Mouse (Mus musculus) spleen, postnatal 14 days (tissue): ENCODE data around the gene E130116L18Rik.
"Not testable (repeated sequence)": the region's sequence is repeated elsewhere in the genome, so short reads cannot be mapped to it uniquely, and the experiment has no call there.

Source experiments
- DNase-seq, 2 experiments: peaks; one replicate each; pipeline ENCODE4 v3.0.0; 2021 to 2022; ENCODE audit warnings: low spot score in 2 of 2

The E130116L18Rik gene

GRCm38 (mm10) chr5:25222752-25223702 lies at the start of gene E130116L18Rik:
E130116L18Rik (minus strand) TSS chr5:25223153.
- DNase-seq, result peak; percentile 59 to 76

DNA sequence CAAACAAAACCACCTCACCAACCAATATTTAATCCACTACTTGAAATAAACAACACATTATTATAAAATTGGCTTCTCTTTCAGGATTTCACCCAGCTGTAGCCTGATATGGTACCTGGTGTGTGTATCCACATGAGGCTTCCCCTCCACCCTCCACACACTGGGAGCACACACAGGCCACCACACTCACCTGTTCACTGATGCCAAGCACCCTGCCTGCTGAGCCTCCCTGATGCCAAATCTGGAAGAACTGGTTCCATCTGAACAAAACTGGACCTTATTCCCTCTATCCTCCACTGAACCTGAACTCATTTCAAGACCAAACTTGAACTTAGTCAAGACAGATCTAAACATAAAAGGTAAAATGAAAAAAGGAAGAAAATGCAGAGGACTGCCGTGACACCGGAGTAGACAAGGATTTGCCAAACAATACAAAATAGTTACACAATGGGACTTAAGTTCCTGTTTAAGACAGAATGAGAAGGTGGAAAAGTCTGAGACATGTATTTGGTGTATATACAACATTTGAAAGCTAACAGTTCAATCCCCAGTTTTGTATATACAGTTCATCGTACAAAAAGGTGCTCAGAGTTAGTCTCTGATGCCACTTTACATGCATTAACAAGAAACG lies 45.4 kb upstream of the E130116L18Rik start:
- DNase-seq, result no peak

DNA sequence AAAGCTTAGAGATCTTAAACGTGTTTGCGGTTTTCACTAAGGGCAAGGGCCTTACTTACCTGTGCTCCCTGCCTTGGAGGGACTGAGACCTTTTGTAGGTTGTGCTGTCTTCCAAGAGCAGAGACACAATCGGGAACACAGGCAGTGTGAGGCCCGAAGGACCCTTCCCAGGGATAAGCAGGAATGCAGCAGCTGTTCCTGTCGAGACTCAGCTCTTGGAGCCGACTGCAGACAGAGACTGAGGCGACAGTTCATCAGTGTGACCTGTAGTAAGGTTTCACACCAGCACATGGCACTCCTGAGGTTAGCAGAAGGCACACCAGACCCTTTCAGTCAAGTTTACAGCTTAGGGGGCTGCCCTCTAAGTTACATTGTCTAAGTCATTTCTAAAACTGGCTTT lies 39.3 kb upstream of the E130116L18Rik start:
- DNase-seq, result no peak

GRCm38 (mm10) chr5:25261452-25261851 lies 38.5 kb upstream of the E130116L18Rik start:
- DNase-seq, result no peak

DNA sequence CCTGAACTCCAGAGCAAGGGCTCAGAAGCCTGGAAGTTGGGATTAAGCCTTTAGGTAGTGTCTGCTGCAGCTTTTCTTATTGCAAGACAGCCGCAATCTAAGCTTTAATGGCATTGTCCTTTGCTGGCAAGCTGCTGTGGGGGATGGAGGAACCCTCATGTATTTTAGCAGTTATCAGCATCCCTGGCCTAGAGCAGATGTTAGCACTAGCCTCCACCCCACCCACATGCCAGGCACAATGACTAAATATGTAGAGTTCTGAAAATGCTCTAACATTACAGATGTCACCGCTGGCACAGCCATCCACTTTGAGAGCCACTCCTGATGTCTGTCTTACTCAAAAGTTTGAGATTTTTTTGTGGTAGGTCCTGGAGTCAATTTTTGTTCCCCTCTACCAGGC lies 33.7 kb upstream of the E130116L18Rik start:
- DNase-seq, result no peak

DNA sequence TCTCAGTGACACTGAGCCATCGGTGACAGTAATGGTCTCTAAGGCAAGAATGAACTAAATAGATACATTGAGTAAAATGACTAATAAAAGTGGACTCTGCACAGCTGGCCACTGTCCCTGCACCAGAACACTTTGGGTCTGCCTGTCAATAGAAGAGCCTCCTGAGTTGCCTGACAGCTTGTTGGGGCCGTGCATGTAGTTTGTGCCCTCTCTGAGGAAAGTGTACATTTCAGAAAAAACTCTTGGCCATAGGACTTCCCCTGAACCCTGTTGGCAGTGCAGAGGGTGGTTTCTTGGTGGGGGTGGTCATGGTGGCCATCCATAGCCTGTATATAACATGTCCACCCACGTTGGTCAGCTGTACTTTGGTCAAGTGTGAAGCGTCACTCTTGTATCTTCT lies 31.5 kb upstream of the E130116L18Rik start:
- DNase-seq, result no peak

DNA sequence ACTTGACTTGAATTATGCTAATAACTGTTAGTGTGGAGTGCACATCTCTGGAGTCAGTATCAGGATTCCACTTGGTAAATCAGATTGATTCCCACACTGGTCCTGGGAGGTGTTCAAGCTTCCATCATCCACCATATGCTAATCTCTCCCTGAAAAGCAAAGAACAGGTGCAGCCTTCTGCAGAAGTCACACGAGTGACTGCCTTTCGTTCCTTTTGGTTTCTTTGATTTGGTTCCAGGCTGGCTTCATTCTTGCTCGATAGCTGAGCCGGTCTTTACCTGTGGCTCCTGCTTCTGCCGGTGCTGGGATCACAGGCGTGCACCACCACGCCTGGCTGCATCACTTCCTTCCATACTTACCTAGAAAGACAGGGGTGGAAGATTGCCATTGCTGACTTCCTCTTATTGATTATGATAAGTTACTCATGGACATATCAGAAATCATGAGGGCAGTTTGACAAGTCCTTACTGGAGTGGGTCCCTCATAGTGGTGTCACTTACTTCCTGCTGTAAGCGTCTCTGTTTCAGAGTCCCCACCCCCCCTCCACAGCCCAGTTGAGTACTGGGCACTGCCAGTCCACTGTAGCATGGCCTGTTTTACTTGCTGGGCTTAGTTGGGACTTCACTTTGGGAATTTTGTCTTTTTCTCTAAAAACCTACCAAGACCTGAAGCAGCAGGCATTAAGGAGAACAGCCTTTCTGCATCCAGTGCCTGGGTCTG lies 30.0 kb upstream of the E130116L18Rik start:
- no peak for DNase-seq

- DNase-seq, result no peak
Measured at GRCm38 (mm10) chr5:25252423-25252822, 29.5 kb upstream of the E130116L18Rik start.

GRCm38 (mm10) chr5:25247036-25247435 lies 24.1 kb upstream of the E130116L18Rik start:
- no peak for DNase-seq

DNA sequence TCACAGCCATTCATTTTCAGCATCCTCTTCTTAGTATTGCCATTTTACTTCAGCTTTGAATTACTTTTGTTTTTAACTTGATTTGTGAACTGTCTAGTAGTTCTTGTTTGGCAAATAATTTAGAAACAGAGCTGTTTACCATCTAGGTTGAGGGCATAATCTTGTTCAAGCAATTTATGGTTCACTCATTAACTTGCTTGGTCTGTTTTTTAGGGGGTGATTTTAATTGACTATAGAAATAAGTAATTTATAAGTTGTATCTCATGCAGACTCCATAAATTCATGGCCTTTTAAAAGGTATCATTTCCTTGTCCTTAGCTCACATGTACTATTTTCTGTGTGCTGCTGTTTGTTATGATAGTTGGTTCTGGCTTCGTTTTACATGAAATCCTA lies 23.5 kb upstream of the E130116L18Rik start:
- DNase-seq, result no peak

DNA sequence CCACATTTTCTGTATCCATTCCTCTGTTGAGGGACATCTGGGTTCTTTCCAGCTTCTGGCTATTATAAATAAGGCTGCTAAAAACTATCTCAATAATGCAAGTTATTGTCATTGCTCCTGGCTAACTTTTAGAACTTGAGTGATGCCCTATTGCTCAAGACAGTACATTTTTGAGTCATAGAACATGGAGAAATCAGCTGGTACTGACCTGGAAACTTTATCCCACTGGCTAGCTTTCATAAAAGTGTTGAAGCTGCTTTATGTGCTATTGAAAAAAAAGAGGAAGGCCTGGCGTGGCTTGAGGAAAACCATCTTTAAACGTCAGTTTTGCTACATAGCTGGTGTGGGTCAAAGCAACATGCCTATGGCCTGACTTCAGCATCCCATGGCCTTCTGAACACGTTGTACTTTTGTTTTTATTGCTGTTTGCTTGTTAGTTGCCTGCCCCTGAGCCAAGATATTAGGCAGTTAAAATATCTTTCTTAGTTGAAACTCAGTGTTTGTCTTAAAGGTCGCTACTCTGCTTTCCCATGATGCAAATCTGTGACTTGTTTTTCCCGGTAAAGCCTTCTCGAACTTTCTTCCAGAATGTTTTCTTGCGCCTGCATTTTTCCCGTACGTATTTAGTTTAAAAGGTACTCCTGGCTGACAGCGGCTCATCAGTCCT lies 23.0 kb upstream of the E130116L18Rik start:
- no peak for DNase-seq

GRCm38 (mm10) chr5:25243101-25243500 lies 20.1 kb upstream of the E130116L18Rik start:
- DNase-seq, result no peak

- DNase-seq, result not testable (repeated sequence)
Measured at GRCm38 (mm10) chr5:25224377-25224776, 1.4 kb upstream of the E130116L18Rik start.

DNA sequence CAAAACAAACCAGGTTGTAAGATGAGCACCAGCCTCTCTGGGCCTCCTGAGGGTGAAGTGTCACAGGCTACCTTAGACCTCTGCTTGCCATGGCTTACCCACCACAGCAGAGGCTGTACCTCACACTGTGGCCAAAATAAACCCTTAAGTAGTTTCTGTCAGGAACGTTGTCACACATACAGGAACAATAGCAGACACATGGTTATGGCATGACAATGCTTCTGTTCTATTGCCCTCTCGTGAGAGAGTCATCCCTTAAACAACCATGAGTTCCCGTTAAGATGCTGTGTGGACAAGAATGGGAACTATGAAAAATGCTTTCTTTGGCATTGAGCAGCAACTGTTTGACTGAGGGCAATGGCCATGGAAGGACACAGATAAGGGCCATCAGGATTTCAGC lies 1.3 kb downstream of the E130116L18Rik start, which contains the start of gene Galnt11:
TSS of gene Galnt11 (plus strand) at position 301 of the 400 bp plus-strand sequence.
- DNase-seq, result no peak

DNA sequence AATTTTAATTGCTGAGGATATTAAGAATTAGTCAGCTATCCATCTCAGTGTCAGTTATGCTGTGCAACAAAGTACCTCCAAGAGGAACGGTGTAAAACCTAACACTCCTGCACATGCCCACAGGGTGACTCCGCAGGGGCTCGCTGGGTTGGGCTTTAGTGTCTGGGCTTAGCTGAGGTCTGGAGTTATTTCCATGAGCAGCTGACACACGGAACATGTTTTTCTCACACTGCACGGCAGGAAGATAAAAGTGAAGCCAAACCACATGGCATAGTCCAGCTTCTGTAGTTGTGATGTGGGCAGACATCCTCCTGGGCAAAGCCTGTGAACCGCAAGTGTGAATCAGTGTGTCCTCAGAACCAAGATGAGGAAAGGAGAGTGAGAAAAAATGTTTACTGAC lies 7.9 kb downstream of the E130116L18Rik start:
- no peak for DNase-seq

DNA sequence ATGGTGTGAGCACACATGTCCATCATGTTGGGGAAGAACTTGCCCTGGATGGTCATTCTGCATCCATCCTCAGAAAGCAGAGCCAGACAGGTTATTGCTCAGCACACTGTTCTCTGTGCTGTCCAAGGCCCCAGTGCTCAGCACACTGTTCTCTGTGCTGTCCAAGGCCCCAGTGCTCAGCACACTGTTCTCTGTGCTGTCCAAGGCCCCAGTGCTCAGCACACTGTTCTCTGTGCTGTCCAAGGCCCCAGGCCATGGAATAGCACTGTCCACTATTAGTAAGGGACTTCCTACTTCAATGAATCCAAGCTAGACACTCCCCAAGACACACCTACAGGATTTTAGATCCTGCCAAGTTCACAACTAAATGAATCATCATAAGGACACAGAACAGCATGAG lies 9.7 kb downstream of the E130116L18Rik start:
- not testable (repeated sequence) for DNase-seq

DNA sequence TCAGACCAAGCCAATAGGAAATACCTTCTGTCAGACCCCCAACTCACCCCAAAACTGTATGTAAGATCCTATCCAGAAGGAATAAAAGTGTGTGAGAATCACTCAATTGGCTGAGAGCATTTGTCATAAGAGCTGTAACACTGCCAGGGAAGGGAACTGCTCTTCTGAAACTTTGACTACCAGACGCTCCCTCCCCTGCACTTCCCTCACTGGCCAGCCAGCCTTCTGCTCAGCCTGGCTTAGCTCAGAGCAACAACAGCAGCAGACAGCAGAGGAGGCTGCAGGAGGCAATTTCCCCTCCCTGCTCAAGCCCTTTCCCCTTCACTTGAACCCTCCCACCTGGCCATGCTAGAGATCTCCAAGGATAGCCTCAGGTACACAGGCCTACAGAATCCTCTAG lies 11.1 kb downstream of the E130116L18Rik start:
- DNase-seq, result no peak

DNA sequence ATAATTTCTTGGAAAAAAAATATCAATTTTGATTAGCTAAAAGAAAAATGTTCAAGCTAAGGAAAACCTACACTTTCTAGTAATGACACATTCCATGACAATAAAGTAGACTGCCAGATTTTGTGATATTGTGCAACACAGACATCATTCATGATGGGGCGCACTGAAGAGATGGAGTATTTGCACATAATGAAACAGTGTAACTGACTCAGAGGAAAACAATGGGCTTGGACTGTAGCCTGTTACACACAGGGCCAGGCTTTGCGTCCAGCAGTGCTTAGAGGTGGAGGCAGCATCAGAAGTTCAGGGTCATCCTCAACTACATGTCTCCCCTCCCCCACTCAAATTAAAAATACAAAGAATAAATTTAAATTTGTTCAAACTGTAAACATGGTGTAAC lies 32.4 kb downstream of the E130116L18Rik start:
- no peak for DNase-seq

GRCm38 (mm10) chr5:25188802-25189201 lies 34.2 kb downstream of the E130116L18Rik start:
- no peak for DNase-seq

GRCm38 (mm10) chr5:25187727-25188126 lies 35.2 kb downstream of the E130116L18Rik start:
- DNase-seq, result no peak

DNA sequence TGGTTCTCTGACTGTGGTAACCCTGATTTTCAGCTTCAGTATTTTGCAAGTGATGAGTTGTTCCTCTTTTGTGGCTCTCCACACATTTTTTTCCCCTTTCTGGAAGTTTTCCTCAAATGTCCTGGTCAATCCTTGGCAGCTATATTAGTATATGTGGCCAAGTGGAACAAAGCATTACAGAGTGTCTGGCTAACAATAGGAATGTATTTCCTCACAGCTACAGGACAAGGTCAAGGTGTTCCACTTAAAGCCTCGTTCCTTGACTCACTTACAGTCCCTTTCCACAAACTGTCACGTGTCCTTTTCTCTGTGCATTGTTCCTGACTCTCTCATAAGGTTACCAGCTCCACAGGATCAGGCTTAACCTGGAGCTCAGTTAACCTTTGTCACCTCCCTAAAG lies 38.4 kb downstream of the E130116L18Rik start:
- no peak for DNase-seq

DNA sequence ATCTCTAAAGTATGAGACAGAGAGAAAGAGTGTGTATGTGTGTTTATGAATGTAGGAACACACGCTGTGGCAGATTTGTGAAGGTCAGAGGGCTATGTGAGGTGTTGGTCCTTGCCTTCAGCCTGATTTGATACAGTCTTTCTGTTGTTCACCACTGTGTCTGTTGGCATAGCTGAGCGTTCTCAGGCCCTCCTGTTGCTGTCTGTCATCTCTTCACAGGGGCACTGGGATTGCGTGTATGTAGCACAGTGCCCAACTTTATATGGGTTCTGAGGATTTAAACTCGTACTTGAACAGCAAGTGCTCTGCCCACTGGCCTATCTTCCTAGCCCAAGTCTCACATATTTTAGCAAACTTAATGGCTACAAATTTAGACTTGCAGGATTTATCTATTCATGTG lies 39.4 kb downstream of the E130116L18Rik start:
- DNase-seq, result no peak
